Mouse (Mus musculus) lung, adult 2 months (tissue): Measurements from ENCODE around the gene Tbc1d2. TPM values are rescaled to one million over a fixed set of nuclear protein-coding genes. Genes with fewer than 3 reads are reported as not detected.

Experiments used
- DNase-seq: peaks from one replicate; pipeline ENCODE4 v3.0.0; 2022
- H3K4me1 ChIP-seq: fragments of 200-500 bp; 2 replicates; pipeline ENCODE4 v1.6.1; 2011; ENCODE audit warnings: low read length; ENCODE audit not compliant: control insufficient read depth, insufficient read depth
- H3K4me3 ChIP-seq: fragments of 200-500 bp; replicated peaks from 2 replicates; pipeline ENCODE3; 2011; ENCODE audit warnings: low read depth, mild to moderate bottlenecking, control low read depth, low read length; ENCODE audit errors: extremely low read depth
- CTCF ChIP-seq: fragments of 200-500 bp; IDR thresholded peaks from 2 replicates; pipeline ENCODE4 v1.5.1; 2011; ENCODE audit warnings: mild to moderate bottlenecking, low read length, control low read depth; ENCODE audit not compliant: insufficient read depth
- POLR2A ChIP-seq: fragments of 200-500 bp; IDR thresholded peaks from 2 replicates; pipeline ENCODE4 v1.6.1; 2011; ENCODE audit warnings: low read depth, mild to moderate bottlenecking, control low read depth, low read length, borderline replicate concordance; ENCODE audit errors: extremely low read depth
- WGBS: fragments of 180-500 bp; shearing (Covaris S2); methylation state at CpG from one replicate; pipeline ENCODE4 v1.1.7; 2018; 5-methylcytosine and 5-hydroxymethylcytosine counted together
- polyA plus RNA-seq: library from polyadenylated mRNA; depleted of rRNA; stranded (reverse); fragments of >200 nt; gene quantifications from 2 replicates; pipeline ENCODE4 v1.2.3, GENCODE M21; 2012

Tbc1d2 gene
- polyA plus RNA-seq, 1 experiment = 10.2 TPM

DNA sequence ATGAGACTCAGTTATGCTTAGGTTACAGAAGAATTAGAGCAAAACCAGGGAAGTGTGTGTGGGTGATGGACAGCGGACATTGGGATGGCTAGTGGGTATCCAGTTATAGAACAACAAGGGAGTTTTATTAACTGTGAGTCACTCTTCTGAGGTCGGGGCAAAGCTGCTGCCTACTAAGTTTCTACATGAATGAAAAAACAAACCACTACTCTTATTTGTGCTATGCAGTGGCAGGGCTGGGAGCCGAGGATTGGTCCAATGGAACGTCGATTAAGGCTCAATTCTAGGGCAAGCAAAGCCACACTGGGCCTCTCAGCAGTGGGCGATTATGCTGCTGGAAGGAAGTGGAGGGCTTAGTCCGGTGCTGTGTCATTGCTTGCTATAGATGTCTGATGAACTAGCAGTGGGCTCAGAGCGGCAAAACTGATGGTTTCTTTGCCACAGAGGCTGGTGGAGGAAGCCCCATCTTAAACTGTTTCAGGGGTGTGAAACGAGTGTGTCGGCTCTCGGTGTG is 25.3 kb upstream of the Tbc1d2 start:
- TF ChIP-seq CTCF (no peak), POLR2A (no peak)
- 66% methylated on average over 11 of the region's 11 CpGs for WGBS

DNA sequence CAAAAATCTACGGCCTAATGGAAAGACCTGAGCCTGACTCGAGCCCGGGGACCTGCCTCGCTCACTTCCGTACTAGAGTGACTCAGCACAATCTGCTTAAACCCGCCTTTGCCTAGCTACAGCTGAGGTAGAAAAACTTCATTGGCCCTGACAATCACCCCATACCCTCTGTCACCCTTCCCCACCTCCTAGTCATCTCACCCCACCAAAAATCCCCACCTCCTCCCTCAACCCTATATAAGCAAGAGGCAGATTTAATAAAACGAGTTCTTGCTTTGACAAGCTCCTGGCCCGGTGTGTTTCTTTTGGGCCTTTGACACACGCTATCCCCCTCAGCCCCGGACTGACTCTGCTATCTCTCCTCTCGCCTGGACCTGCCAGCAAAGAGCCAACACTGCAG is 18.6 kb upstream of the Tbc1d2 start:
- no peak overlapping the region for H3K4me3 ChIP-seq
- H3K4me1 ChIP-seq = peaks cover 5% of the 10 kb centered on the region; the same call in 1 of the 2 replicates
- WGBS = 71% methylated on average over 11 of the region's 11 CpGs
- TF ChIP-seq POLR2A = no peak
- DNase-seq = no peak

More for the DNA sequence above, 25.3 kb upstream of the Tbc1d2 start:
- DNase-seq = no peak
- Histone ChIP-seq H3K4me3 (no peak overlapping the region), H3K4me1 (no peaks in the 10 kb centered on the region)

DNA sequence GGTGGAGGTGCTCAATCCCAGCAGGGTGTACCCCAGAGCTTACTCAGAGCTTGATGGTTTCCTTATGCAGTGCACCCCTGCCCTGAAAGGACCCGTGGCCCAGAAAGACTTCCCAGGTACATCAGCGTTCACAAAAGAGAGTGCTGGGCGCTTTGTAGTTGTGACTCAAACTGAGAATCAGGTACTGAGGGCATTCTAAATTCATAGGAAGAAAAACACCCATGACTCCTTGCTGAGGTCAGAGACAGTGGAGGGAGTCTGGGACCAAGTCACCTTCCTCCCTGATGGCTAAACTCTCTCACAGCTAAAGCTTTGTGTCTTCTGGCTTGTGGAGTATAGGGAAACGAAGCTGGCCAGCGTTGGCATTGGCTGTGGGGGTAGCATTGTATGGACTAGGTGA is 16.4 kb upstream of the Tbc1d2 start:
- no peak overlapping the region for H3K4me3 ChIP-seq
- no peak for DNase-seq
- WGBS = 71% methylated on average over 5 of the region's 5 CpGs
- H3K4me1 ChIP-seq = peaks cover 5% of the 10 kb centered on the region; the same call in 1 of the 2 replicates
- TF ChIP-seq CTCF (no peak), POLR2A (no peak)

DNA sequence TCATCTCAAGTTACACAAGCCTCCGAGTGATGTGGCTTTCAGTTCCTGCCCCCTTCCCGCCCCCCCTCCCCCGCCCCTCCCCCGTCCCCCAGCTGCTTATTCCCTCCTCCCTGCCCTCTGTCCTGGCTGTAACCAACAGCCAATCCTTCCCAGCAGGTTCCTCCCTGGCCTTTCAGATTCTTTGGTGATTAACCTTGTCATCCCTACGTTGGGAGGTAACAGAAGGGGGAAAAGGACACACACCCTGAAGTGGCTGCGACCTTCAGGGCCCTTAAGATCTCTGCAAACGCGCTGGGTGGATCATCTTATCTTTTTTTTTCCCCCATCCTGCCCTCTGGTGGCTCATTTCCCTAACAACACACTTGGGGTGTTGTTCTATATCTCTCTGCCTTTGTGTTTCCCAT is 15.4 kb upstream of the Tbc1d2 start:
- DNase-seq = no peak
- H3K4me3 ChIP-seq = no peak overlapping the region
- no peak for TF ChIP-seq CTCF
- no peak for TF ChIP-seq POLR2A
- H3K4me1 ChIP-seq = peaks cover 5% of the 10 kb centered on the region; the same call in 1 of the 2 replicates
- 3% methylated on average over 8 of the region's 8 CpGs for WGBS

DNA sequence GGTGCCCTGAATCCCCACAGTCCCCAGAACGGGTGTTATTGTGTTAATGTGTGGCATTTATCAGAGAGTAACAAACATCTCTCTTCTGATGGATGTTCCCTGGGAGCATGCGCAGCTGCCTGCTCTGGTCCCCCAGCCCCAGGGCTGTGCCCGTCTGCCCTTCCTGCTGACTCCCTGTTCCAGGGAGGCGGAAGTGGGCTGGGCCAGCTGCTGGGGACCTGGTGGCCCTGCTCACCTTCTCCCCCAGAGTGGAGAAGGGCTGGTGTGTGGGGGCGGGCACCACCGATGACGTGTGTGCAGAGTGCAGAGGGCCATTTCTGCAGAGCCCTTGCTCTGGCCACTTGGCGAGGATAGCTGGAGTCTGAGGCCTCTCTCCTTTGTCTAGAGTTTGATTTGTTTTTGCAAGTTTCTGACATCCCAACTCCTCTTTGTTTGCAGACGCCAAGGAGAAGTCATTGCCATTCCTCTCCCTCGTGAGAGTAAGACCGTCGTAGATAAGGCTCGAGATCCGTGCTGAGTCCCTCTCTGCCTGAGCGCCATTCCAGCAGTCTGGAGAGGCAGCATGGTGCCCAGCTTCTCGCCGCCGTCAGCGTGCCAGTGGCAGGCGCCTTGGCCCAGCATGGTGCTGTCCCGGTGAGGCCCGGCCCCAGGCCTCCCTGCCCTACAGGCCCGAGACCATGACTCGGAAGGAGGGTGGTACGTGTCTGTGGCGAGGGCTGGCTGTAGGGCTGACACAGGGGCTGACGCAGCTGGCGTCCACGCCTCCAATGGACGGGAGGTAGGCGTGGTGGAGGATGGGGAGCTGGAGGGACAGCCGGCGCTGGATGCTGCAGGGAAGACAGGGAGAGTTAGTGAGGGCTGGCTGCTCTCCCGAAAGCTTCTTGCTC is 14.4 kb upstream of the Tbc1d2 start:
- peak; percentile 28 for DNase-seq
- TF ChIP-seq POLR2A = peak; percentile 30; the same call in 1 of the 2 replicates
- TF ChIP-seq CTCF = no peak
- peak overlapping the region; percentile 11 for H3K4me3 ChIP-seq
- 10% methylated on average over 34 of the region's 34 CpGs for WGBS
- H3K4me1 ChIP-seq = peaks cover 5% of the 10 kb centered on the region; the same call in 1 of the 2 replicates

DNA sequence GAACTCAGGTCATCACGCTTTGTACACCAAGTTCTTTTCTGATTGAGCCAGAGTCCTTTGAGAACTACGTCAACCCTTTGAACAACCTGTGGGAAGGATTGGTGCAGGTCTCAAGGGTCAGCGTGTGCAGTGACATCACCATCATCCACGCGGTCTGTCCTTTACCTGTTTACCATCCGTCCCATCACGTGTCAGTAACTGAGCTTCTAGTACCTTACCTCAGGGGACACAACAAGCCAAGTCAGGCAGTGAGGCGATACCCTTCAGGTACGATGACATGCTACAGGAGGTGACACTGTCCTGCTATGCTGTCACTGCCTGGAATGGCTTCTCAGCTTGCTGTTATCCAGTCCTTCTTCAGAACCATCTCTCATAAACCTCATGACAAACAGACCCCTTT is 11.4 kb upstream of the Tbc1d2 start:
- 68% methylated on average over 9 of the region's 9 CpGs for WGBS
- no peak for DNase-seq
- TF ChIP-seq CTCF (no peak), POLR2A (no peak)
- H3K4me1 ChIP-seq = peaks cover 5% of the 10 kb centered on the region; the same call in 1 of the 2 replicates
- no peak overlapping the region for H3K4me3 ChIP-seq

DNA sequence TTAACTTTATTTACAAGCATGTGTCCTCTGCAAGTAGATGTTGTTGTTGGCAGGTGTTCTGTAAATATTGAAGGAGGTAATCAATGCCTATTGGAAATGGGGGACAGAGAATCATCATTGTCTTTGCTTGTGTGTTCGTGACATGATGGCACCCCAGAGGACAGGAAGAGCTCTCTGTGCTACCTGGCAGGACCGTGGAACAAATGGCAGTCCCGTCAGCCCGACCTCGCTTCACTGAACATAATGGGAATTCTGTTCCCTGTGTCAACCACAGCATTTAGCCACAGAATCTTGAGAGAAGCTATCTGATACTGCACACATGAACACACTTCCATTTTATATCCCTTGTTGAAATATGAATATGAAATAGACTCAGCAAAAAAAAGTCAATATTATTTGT is 8.9 kb upstream of the Tbc1d2 start:
- no peaks in the 10 kb centered on the region for H3K4me1 ChIP-seq
- 77% methylated on average over 5 of the region's 5 CpGs for WGBS
- TF ChIP-seq CTCF (no peak), POLR2A (no peak)

DNA sequence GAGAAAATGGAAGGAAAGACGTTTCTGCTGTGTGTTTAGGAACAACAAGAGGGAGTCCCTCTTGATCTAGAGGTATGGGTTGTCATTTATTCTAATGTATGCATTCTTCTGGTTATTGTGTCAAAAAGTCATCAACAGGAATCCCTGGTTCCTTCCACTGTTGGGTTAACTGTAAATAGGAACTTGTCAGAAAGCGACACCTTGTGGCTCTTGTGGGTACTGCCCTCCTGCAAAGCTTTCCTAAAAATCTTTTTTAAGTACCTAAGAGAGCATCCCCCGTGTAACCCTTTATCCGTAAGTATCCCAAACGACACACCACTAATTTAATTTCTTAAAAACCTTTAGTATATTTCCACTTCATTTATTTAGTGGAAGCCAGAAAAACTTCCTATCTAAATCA is 7.1 kb upstream of the Tbc1d2 start:
- Histone ChIP-seq H3K4me1 (no peaks in the 10 kb centered on the region), H3K4me3 (no peak overlapping the region)
- peak; percentile 66 for DNase-seq
- WGBS = 6% methylated on average over 5 of the region's 5 CpGs
- TF ChIP-seq POLR2A (no peak), CTCF (peak; percentile 47)

More for the DNA sequence above, 8.9 kb upstream of the Tbc1d2 start:
- no peak overlapping the region for H3K4me3 ChIP-seq
- DNase-seq = no peak

DNA sequence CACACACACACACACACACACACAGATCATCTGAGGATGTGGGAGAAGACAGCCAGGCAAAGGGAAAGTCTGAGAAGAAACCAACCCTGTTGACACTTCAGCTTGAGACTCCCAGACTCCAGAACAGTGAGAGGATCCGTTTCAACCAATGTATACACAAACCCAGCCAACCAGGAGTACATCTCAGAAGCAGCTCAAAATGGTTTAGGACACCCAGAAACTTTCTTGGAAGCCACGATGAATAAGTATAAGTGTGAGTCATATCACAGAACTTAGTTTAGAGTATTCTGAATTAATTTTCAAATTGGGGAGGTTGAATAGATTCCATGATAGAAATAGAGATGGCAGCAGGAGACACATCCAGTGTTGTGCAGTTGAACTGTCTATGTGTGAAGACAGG is 5.9 kb upstream of the Tbc1d2 start:
- H3K4me1 ChIP-seq = no peaks in the 10 kb centered on the region
- WGBS = 65% methylated on average over 2 of the region's 2 CpGs
- DNase-seq = no peak
- TF ChIP-seq CTCF (no peak), POLR2A (no peak)
- no peak overlapping the region for H3K4me3 ChIP-seq

DNA sequence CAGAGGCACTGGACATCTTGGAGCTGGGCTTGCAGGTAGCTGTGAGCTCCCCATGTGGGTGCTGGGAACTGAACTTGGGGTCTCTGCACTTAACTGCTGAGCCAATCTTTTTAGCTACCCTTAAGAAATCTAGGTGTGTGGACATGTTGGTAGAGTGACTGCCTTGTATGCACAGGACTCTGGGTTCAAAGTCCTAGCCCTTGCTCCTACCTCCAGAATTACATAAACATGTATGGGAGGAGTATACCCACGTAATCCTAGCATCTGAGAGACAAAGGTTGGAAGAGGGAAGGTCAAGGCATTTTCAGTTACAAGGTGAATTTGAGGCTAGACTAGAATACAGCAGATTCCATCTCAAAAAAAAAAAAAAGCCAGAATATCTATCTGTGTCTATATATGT is 5.3 kb upstream of the Tbc1d2 start:
- Histone ChIP-seq H3K4me1 (no peaks in the 10 kb centered on the region), H3K4me3 (no peak overlapping the region)
- DNase-seq = no peak
- TF ChIP-seq CTCF (no peak), POLR2A (no peak)
- WGBS = 69% methylated on average over 1 of the region's 1 CpGs
